8 mouse cellular contexts compared by ENCODE assay signal in the genomic region with DNA sequence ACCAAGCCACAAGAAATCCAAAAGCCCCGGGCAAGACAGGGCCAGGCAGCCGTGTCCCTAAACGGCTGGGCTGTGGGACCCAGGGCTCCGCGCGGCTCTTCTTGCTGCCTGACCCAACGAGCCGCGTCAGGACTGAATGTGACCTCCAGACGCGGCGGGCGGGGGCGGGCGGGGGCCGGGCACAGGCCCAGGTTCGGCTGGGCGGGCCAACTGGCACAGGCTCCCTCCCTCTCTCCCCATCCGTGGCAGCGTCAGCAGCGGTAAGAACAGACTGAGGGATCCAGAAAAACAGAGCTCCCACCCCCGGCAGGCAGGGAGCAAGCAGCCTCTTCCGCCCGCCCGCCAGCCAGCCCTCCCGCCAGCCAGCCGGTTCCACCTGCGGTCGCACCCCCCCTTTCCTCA. TPM values are rescaled to one million over a fixed set of nuclear protein-coding genes. Genes with fewer than 3 reads are reported as not detected.
DNase-seq lines count a peak whose midpoint lies in the region; ATAC-seq lines count a peak whose summit lies in the region.

No protein-coding gene starts in this region.

- H3K9me3 ChIP-seq in hindbrain, embryonic 15.5 days: no peaks in the 10 kb centered on the region

- WGBS in hindbrain, embryonic 15.5 days: 3% methylated on average over 29 of the region's 29 CpGs

- peak overlapping the region; percentile 27 for H3K4me3 ChIP-seq in hindbrain, embryonic 15.5 days

- H3K36me3 ChIP-seq in hindbrain, embryonic 15.5 days: no peaks in the 10 kb centered on the region

- H3K27ac ChIP-seq in hindbrain, embryonic 15.5 days (replicated peaks): peak overlapping the region; percentile 64

- peak overlapping the region; percentile 7 for H3K9ac ChIP-seq in hindbrain, embryonic 15.5 days

- no peaks in the 10 kb centered on the region for H3K27me3 ChIP-seq in hindbrain, embryonic 15.5 days

- peak overlapping the region; percentile 62 for H3K4me2 ChIP-seq in hindbrain, embryonic 15.5 days

- peaks cover 51% of the 10 kb centered on the region for H3K4me1 ChIP-seq in hindbrain, embryonic 15.5 days (replicated peaks)

- ATAC-seq in hindbrain, embryonic 15.5 days (ENCODE audit: low FRiP score, low read depth): peak; percentile 62
- ATAC-seq in activated CD4-positive, CD25-positive, alpha-beta regulatory T cell, adult 4 months: no peak

- peak; percentile 69 to 71 for DNase-seq in adrenal gland, adult 18-20 months (ENCODE audit: low spot score in 2 of 2)
- peak; percentile 89 to 90 for DNase-seq in cerebellum, postnatal 14 days
- DNase-seq in gastrocnemius, postnatal 10 days: peak; percentile 84
- DNase-seq in left cerebral cortex, adult 18-20 months (ENCODE audit: low spot score in 2 of 2): peak; percentile 72 to 85
- DNase-seq in lung, postnatal 10 days: peak; percentile 86
- peak; percentile 75 for DNase-seq in retina, postnatal 1 day

RNA-seq across cellular contexts. Expression of a gene that starts 55.2 kb away (rescaled TPM):
- total RNA-seq in adrenal gland, adult 18-20 months (2021): 1 to 10 TPM; 2.9 to 6.3 TPM
- 1 to 10 TPM; 1.6 to 2.3 TPM for total RNA-seq in gastrocnemius, postnatal 10 days (2021)
- 6.4 and 7.0 TPM in 2 replicates for polyA plus RNA-seq in hindbrain, embryonic 15.5 days (2015; fragmentation: Nextera tagmentation; extraction: Ambion mirVana)
- total RNA-seq in left cerebral cortex, adult 18-20 months (2021): 1 to 10 TPM in 1 of 2 experiments, under 1 TPM in 1; 0.68 to 1.0 TPM
- under 1 TPM in 1 of 2 experiments, not detected in 1; 0.61 TPM for polyA plus RNA-seq in activated CD4-positive, CD25-positive, alpha-beta regulatory T cell, adult 4 months (2017; shearing (Covaris generic))
